Mouse (Mus musculus) ovary, postnatal 10 days (tissue): ENCODE measurements around the gene Ikzf3.

Source experiments
- DNase-seq: peaks from one replicate; pipeline ENCODE4 v3.0.0; 2022; ENCODE audit warnings: low spot score

Gene Ikzf3

GRCm38 (mm10) chr11:98512881-98513280 lies 33.0 kb downstream of the Ikzf3 start:
- no peak for DNase-seq

GRCm38 (mm10) chr11:98510125-98510524 lies 35.7 kb downstream of the Ikzf3 start:
- DNase-seq: no peak

GRCm38 (mm10) chr11:98509434-98509833 lies 36.4 kb downstream of the Ikzf3 start:
- DNase-seq: no peak

GRCm38 (mm10) chr11:98504926-98505325 lies 40.9 kb downstream of the Ikzf3 start:
- no peak for DNase-seq

GRCm38 (mm10) chr11:98497388-98498288 lies 48.2 kb downstream of the Ikzf3 start:
- DNase-seq: peak; percentile 7

GRCm38 (mm10) chr11:98495176-98495719 lies 50.6 kb downstream of the Ikzf3 start:
- no peak for DNase-seq

- no peak for DNase-seq
Measured at GRCm38 (mm10) chr11:98493394-98493793, 52.4 kb downstream of the Ikzf3 start.

GRCm38 (mm10) chr11:98492959-98493358 lies 52.9 kb downstream of the Ikzf3 start:
- no peak for DNase-seq

GRCm38 (mm10) chr11:98491571-98491970 lies 54.3 kb downstream of the Ikzf3 start:
- DNase-seq: no peak

GRCm38 (mm10) chr11:98488540-98489234 lies 57.1 kb downstream of the Ikzf3 start:
- DNase-seq: no peak

- DNase-seq: no peak
Measured at GRCm38 (mm10) chr11:98487526-98488040, 58.2 kb downstream of the Ikzf3 start.

GRCm38 (mm10) chr11:98485749-98486148 lies 60.1 kb downstream of the Ikzf3 start:
- DNase-seq: no peak

- no peak for DNase-seq
Measured at GRCm38 (mm10) chr11:98482067-98482466, 63.8 kb downstream of the Ikzf3 start.

- no peak for DNase-seq
Measured at GRCm38 (mm10) chr11:98481231-98481630, 64.6 kb downstream of the Ikzf3 start.

GRCm38 (mm10) chr11:98479940-98480497 lies 65.8 kb downstream of the Ikzf3 start:
- no peak for DNase-seq

- no peak for DNase-seq
Measured at GRCm38 (mm10) chr11:98479026-98479939, 66.5 kb downstream of the Ikzf3 start.

GRCm38 (mm10) chr11:98477011-98477701 lies 68.7 kb downstream of the Ikzf3 start:
- DNase-seq: no peak

- no peak for DNase-seq
Measured at GRCm38 (mm10) chr11:98476434-98476807, 69.4 kb downstream of the Ikzf3 start.

- no peak for DNase-seq
Measured at GRCm38 (mm10) chr11:98475630-98476433, 70.0 kb downstream of the Ikzf3 start.

- DNase-seq: no peak
Measured at GRCm38 (mm10) chr11:98474967-98475366, 70.9 kb downstream of the Ikzf3 start.
